Mouse (Mus musculus) kidney, adult 2 months (tissue): Measurements from ENCODE around the gene Tex10.

ENCODE experiments used
- CTCF ChIP-seq: fragments of 200-500 bp; conservative IDR thresholded peaks from 2 replicates; pipeline ENCODE4 v1.5.1; 2011; ENCODE audit warnings: low read depth, mild to moderate bottlenecking, control low read depth, low read length, moderate library complexity, mixed read lengths; ENCODE audit not compliant: insufficient read depth, insufficient read length
- POLR2A ChIP-seq: fragments of 200-500 bp; IDR thresholded peaks from one replicate; pipeline ENCODE4 v1.6.1; 2011; ENCODE audit warnings: low read depth, low read length, control low read depth

- TF ChIP-seq POLR2A (no peak), CTCF (no peak)
These were observed 90.8 kb downstream of the Tex10 start for GRCm38 (mm10) chr4:48382506-48382905.
